Mouse (Mus musculus) erythroblast, embryonic 14.5 days (primary cell): ENCODE results near the gene Stambp. TPM values are rescaled to one million over a fixed set of nuclear protein-coding genes. Genes with fewer than 3 reads are reported as not detected.

Experiments
- H3K27me3 ChIP-seq: 2 replicates; pipeline ENCODE4 v1.6.1; 2012; ENCODE audit warnings: inconsistent platforms; ENCODE audit not compliant: control insufficient read depth
- H3K36me3 ChIP-seq: 2 replicates; pipeline ENCODE4 v1.6.1; 2012; ENCODE audit warnings: mild to moderate bottlenecking, inconsistent platforms; ENCODE audit not compliant: control insufficient read depth
- H3K4me1 ChIP-seq: 2 replicates; pipeline ENCODE4 v1.6.1; 2012; ENCODE audit warnings: inconsistent platforms; ENCODE audit not compliant: control insufficient read depth
- H3K4me3 ChIP-seq: replicated peaks from 2 replicates; pipeline ENCODE3; 2012; ENCODE audit warnings: moderate library complexity, mild to moderate bottlenecking, inconsistent platforms
- H3K9me3 ChIP-seq: 2 replicates; pipeline ENCODE4 v1.6.1; 2012; ENCODE audit warnings: low read length, inconsistent platforms, mixed read lengths; ENCODE audit not compliant: control insufficient read depth
- GATA1 ChIP-seq: IDR thresholded peaks from 2 replicates; pipeline ENCODE4 v1.6.1; 2012; ENCODE audit warnings: low read length, inconsistent platforms, mixed read lengths
- TAL1 ChIP-seq: IDR thresholded peaks from 3 replicates; pipeline ENCODE4 v1.6.1; 2012; ENCODE audit warnings: low read length, inconsistent platforms, mixed read lengths
- polyA plus RNA-seq: library from polyadenylated mRNA; stranded (reverse); fragments of >175 nt; gene quantifications from 2 replicates; pipeline ENCODE4 v1.2.3, GENCODE M21; 2012

Stambp gene
- polyA plus RNA-seq, 1 experiment = 0.10 TPM

DNA sequence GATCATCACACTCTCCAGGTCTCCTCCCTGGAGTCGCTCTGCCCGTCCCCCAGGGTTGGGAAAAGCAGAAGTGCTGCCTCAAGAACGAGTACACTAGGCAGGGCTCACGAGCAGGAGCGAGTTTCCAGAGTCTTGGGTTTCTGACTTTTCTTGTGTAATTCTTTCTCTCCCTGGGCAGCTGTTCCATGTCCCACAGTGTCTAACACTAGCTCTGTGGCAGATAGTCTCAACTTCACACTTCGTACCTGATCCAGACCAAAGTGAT, 35.8 kb downstream of the Stambp start:
- Histone ChIP-seq H3K4me3 (no peak overlapping the region), H3K27me3 (peaks cover 3% of the 10 kb centered on the region), H3K4me1 (no peaks in the 10 kb centered on the region), H3K36me3 (no peaks in the 10 kb centered on the region), H3K9me3 (no peaks in the 10 kb centered on the region)
- no peak for TF ChIP-seq TAL1
- TF ChIP-seq GATA1 = no peak

DNA sequence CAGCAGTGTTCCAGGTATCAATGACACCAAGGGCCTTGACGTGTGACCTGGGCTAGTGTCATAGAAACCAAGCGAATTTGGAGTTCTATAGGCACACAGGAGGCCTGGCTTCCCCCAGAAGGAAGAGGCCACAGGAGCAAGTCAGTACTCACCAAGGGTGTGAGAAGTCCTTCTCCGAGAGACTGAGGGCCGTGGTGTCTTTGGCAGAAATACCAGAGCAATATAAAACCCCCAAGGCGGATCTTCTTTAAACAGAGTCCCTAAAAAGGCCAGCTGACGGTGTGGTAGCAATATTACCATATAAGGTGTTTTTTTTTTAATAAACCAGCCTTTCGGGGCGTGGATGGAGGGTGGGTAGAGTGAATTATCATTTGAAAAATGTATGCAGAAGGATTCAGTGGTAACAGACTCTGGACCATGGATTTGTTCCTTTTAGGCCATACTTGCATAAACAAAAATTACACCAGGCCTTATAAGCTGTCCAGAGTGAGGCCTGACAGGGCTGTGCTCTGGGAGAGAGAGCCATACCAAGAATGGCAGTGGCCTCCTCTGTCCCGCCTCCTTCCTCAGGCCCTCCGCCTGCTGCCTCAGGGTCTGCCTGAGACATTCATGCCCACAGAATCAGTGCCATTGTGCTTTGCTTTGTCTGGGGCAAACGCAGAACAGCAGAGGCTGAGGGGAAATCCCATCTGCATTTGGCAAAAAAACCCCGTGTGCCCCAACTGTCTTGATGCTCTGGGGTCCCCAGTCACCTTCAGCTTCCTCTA, 36.3 kb downstream of the Stambp start, which contains the start of gene Actg2:
Gene Actg2, minus strand, starts transcription at position 238 of the 767 bp plus-strand sequence.
- H3K27me3 ChIP-seq = peaks cover 5% of the 10 kb centered on the region
- no peaks in the 10 kb centered on the region for H3K36me3 ChIP-seq
- H3K9me3 ChIP-seq = no peaks in the 10 kb centered on the region
- H3K4me1 ChIP-seq = no peaks in the 10 kb centered on the region
- no peak within 1 kb of the TSS for H3K4me3 ChIP-seq
- TF ChIP-seq GATA1 (no peak), TAL1 (no peak)

DNA sequence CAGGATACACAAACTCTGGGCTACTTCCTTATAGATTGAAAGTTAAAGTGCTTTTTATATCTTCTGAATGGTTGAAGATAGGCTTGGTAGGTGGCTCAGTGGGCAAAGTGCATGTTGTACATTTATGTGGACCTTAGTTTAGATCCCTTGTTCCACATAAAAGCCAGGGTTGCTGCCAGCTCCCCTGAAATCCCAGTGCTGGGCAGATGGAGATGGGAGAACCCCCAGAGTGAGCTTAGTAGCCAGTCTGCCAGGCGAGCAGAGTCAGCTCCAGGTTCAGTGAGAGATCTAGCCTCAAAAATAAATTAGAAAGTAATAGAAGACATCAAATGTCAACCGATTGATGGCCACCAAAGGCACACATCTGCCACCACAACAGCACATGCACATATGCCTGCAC, 39.9 kb downstream of the Stambp start:
- H3K4me3 ChIP-seq = no peak overlapping the region
- TF ChIP-seq GATA1 (no peak), TAL1 (no peak)
- H3K9me3 ChIP-seq = no peaks in the 10 kb centered on the region
- no peaks in the 10 kb centered on the region for H3K4me1 ChIP-seq
- H3K27me3 ChIP-seq = peaks cover 5% of the 10 kb centered on the region
- H3K36me3 ChIP-seq = no peaks in the 10 kb centered on the region

DNA sequence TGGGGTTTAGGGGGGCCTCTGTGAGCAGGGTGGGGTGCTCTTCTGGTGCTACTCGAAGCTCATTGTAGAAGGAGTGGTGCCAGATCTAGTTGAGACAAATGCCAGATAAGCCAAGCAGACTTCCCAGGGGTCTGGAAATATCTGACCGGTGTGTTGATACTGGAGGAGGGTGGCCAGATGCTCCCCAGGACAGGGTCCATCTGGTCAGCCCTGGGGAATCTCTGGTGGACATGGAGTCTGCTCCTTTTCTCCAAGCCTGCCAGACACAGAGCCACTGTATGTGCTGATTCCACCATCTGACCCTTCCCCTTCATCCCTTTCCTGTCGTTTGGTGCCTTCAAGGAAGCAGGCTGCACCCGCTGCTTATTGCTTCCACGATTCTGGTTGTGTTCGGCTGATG, 49.3 kb downstream of the Stambp start:
- Histone ChIP-seq H3K4me1 (peaks cover 16% of the 10 kb centered on the region), H3K9me3 (peaks cover 5% of the 10 kb centered on the region), H3K36me3 (no peaks in the 10 kb centered on the region), H3K27me3 (peaks cover 6% of the 10 kb centered on the region), H3K4me3 (no peak overlapping the region)
- TF ChIP-seq GATA1 = no peak
- TF ChIP-seq TAL1 = no peak

DNA sequence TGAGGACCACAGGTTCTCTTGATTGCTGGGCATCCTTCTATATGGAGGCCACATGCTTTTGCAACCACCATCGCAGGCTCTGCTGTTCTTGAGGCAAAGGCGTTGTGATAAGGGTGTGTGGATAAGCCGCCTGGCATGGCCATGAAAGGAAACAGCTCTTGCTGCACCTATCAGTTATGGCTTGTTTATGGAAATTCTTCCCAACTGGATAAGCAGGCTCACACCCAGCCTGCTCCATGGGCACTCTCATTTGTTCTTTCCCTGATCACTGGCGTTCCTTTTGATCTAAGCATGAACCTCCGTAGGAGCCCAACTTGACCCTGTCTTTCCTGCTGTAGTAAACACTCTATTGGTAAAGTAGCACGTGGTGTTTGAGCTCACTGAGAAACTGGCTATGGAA, 50.7 kb downstream of the Stambp start:
- H3K4me1 ChIP-seq = peaks cover 16% of the 10 kb centered on the region
- TF ChIP-seq GATA1 = no peak
- no peak for TF ChIP-seq TAL1
- no peaks in the 10 kb centered on the region for H3K36me3 ChIP-seq
- peaks cover 5% of the 10 kb centered on the region for H3K9me3 ChIP-seq
- H3K4me3 ChIP-seq = no peak overlapping the region
- peaks cover 6% of the 10 kb centered on the region for H3K27me3 ChIP-seq

DNA sequence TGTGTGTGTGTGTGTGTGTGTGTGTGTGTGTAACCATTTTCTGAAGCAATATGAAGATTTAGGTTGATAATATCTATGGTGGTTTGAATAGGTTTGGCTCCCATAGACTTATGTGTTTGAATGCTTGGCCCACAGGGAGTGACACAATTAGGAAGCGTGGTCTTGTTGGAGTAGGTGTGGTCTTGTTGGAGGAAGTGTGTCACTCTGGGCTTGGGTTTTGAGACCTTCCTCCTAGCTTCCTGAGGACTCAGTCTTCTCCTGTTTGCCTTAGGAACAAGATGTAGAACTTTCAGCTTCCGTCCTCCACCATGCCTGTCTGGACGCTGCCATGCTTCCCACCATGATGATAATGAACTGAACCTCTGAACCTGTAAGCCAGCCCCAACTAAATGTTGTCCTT, 53.9 kb downstream of the Stambp start:
- H3K9me3 ChIP-seq = peaks cover 5% of the 10 kb centered on the region
- peaks cover 10% of the 10 kb centered on the region for H3K27me3 ChIP-seq
- H3K4me3 ChIP-seq = no peak overlapping the region
- H3K36me3 ChIP-seq = no peaks in the 10 kb centered on the region
- peaks cover 13% of the 10 kb centered on the region for H3K4me1 ChIP-seq
- TF ChIP-seq GATA1 = no peak
- TF ChIP-seq TAL1 = no peak

DNA sequence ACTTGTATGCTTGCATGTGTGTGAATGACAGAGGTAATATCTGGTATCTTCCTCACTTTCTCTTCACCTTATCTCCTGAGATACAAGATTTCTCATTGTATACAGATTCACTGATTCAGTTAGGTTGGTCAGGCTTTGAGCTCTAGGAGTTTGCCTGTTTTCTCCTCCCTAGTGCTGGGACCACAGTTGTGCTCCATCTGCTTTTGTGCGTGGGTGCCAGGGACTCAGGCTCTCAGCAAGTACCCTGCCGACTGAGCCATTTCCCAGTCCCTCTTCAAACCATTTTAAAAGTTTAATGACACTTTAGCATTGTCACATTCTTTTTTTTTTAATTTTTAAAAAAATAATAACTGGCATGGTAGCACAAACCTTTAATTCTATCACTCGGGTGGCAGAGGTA, 57.4 kb downstream of the Stambp start:
- H3K4me1 ChIP-seq = peaks cover 3% of the 10 kb centered on the region
- no peaks in the 10 kb centered on the region for H3K36me3 ChIP-seq
- no peak overlapping the region for H3K4me3 ChIP-seq
- H3K9me3 ChIP-seq = peaks cover 5% of the 10 kb centered on the region
- peaks cover 8% of the 10 kb centered on the region for H3K27me3 ChIP-seq
- TF ChIP-seq GATA1 (no peak), TAL1 (no peak)

DNA sequence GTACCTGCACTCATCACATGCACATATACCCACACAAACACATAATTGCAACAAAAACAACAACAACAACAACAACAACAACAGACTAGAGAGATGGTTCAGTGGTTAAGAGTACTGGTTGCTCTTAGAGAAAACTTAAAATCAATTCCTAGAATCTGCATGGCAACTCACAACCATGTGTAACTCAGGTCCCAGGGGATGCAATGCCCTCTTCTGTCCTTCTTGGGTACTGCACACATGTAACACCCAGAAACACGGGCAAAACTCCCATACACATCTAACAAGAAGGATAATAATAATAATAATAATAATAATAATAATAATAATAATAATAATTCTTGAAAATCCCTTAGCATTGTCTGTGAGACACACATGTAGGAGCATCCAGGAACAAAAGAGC, 60.0 kb downstream of the Stambp start:
- H3K4me1 ChIP-seq = peaks cover 8% of the 10 kb centered on the region
- H3K9me3 ChIP-seq = no peaks in the 10 kb centered on the region
- H3K27me3 ChIP-seq = peaks cover 3% of the 10 kb centered on the region
- H3K4me3 ChIP-seq = no peak overlapping the region
- no peaks in the 10 kb centered on the region for H3K36me3 ChIP-seq
- TF ChIP-seq GATA1 = no peak
- TF ChIP-seq TAL1 = no peak

DNA sequence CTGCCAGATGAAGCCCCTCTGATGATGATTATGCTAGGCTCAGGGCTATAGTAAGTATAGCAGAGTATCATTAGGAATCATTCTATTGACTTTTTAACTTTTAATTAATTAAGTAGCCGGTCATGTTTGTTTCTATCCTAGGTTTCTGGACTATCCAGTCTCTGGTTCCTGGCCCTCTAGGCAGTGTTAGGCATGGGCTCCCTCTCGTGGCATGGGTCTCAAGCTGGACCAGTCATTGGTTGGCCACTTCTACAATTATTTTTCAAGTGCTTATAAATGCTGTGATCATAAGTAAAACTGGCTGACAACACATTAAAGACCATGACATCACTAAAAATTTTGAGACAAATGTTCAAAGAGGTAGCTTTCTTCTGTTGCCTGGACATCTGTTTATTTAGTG, 62.3 kb downstream of the Stambp start:
- Histone ChIP-seq H3K36me3 (no peaks in the 10 kb centered on the region), H3K27me3 (no peaks in the 10 kb centered on the region), H3K4me1 (peaks cover 29% of the 10 kb centered on the region), H3K9me3 (no peaks in the 10 kb centered on the region), H3K4me3 (no peak overlapping the region)
- no peak for TF ChIP-seq GATA1
- TF ChIP-seq TAL1 = no peak

DNA sequence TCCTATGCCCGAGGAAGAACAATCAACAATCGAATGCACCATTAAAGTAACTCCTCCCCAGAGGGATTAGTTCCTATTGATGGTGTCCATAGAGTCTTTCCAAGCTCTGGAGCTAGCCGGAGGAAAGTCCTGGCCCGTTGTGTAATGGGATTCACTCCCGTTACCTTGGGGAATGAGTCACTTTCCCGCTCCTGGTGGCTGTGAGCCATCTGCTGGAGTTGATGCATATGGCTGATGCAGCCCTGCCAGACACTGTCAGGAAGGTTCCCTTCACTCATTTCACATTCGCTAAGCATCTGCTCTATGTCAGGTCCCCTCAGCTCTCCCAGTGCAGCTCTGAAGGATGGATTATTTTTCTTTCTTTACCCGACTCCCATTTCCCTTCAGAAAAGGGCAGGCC, 63.1 kb downstream of the Stambp start:
- H3K27me3 ChIP-seq = no peaks in the 10 kb centered on the region
- H3K4me1 ChIP-seq = peaks cover 37% of the 10 kb centered on the region
- no peak overlapping the region for H3K4me3 ChIP-seq
- no peaks in the 10 kb centered on the region; the same call in 1 of the 2 replicates for H3K36me3 ChIP-seq
- TF ChIP-seq GATA1 = no peak
- no peaks in the 10 kb centered on the region for H3K9me3 ChIP-seq
